Mouse (Mus musculus): ENCODE results near the gene Fam131a. TPM values are rescaled to one million over a fixed set of nuclear protein-coding genes. Genes with fewer than 3 reads are reported as not detected.

Gene Fam131a
- total RNA-seq, 2 experiments from 2014 or later = 320 to 327 TPM

DNA sequence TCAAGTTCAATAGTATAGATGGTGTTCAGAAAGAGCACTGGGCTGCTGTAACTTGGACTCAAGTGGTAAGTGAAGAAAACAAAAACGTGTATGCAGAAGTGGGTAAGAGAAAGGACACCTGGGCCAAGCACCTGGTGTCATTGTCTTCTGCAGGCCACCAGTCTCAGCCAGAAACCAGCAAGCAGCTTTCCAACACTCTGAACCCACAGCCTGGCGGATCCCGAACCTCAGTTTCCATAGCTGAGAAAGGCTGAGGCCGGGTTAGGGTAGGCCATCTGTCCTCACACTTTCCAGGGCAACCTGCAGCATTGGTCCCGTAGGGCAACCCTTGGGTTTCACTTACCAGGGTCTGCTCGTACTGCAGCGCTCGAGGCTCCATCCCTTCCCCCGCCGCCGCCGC lies 22.5 kb downstream of the Fam131a start:
- no peak for DNase-seq (ENCODE audit: low spot score in 2 of 2)

DNA sequence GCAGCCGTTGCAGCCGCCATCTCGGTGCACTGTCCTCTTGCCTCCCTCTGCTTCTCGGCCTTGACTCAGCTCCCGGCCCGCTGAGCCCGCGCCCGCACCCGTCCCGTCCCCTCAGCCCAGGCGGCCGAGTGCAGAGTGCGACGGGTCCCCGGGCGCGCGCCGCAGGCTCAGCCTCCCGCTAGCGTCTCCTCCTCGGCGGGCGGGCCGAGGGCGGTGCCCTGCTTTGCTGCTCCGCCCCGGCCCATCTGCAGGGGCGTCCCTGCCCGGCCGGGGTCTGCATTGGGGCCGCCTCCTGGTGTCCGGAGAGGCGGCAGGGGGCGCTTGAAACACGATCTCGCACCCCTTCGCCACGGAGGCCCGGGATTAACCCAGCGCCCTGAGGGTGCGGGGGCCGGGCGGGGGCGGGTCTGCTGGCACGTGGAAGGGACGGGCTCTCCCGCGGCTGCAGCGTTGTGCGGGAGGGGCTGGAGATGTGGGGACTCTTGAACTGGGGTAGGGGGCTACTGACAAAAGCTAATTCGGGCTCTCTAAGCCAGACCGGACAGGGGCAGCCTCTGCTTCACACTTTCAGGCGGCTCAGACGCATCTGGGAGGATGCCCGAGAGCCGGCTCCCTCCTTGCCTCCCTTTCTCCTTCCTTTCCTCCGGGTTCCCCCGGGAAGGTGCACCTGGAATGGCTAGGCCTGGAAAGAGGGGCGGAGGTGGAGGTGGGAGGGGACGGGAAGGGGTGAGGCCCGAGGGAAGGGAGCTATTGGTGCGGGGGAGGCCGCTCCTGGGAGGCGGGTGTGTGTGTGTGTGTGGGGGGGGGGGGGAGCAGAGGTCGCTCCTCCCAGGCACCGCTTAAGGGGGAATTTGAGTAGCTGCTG lies 23.2 kb downstream of the Fam131a start:
- peak; percentile 74 to 87 for DNase-seq (ENCODE audit: low spot score in 2 of 2)

DNA sequence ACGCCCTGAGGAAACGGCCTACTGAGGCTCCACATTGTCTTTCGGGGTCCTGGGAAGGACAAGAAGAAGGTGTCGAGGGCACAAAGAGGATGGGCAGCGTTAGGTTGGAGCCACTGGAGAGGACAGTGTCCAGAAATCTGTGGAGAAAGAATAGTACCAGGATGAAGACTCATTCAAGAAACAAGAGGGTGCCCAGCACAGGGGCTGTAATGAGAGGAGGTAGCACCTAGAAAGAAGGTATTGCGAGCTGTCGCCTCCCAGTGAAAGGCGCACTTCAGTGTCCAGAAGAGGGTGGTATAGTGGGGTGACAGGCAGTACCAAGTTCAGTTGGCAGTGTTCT lies 23.8 kb downstream of the Fam131a start:
- DNase-seq (ENCODE audit: low spot score in 2 of 2) = no peak

DNA sequence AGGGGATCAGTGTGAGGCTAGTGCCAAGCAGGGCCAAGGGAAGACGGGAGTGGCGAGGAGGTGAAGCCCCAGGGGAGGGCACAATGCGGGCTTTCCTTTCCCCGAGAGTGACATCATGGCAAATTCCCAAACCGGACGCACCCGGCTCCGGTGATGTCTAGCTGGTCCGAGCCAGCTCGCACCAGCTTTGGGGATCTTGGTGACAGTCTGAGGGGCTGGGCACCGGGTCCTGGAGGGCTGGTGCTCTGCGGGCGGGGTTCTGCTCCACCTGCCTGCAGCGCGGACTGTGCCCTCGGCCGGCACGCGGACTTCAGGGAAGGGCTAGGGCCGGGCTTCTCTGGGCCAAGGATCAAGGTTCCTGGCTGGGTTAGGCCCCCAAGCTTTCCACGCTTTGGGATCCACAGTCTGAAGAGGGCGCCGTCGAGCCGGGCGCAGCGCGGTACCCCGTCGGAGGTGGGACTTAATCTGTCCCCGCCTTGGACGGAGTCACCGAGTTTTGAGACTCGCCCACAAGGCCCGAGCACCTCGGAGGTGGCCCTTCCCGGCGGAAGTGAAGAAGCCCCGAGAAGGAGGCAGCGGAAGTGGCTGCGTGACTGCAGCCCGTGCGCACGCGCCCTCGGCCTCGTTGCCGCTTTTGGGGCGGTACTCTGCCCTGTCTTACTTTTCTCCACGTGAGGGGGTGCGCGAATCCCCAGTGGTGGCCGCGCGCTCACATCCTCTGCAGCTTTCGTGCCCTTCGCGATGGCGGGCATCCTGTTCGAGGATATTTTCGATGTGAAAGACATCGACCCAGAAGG lies 24.3 kb downstream of the Fam131a start, which contains the start of the genes Polr2h and Clcn2:
Gene Polr2h, plus strand, starts transcription at position 485 of the 797 bp plus-strand sequence.
Gene Clcn2, minus strand, starts transcription at position 566 of the 797 bp plus-strand sequence.
- DNase-seq (ENCODE audit: low spot score in 2 of 2) = peak; percentile 96

DNA sequence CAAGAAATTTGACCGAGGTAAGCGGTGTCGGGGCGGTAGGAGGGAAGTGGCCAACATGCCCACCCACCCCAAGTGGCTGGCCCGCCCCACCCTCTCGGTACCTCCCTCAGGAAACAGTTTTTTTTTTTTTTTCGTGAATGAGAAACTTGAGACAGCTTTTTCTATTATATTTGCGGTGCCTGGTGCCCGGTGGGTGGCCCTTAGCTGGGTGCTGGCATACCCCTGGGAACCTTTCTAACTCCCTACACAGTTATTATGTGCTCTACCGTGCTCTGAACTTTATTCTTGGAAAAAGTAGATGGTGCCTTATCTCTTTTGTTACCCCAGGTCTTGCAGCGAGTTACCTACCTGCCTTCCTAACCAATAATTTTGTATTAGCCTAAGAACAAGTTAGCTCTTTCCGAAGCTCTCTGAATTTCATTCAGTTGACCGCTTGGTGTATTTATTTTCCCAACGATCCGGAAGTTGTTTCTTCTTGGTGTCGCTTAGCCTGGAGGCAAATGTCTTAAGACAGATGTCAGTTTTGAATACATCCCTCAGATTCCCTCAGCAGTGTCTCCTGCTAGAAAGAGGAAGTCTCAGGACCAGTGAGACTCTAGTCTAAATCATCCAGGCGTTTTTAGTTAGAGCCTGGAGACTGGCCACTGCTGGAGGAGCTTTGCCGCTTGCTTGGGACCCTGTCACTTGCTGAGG lies 25.1 kb downstream of the Fam131a start:
- no peak for DNase-seq (ENCODE audit: low spot score in 2 of 2)

DNA sequence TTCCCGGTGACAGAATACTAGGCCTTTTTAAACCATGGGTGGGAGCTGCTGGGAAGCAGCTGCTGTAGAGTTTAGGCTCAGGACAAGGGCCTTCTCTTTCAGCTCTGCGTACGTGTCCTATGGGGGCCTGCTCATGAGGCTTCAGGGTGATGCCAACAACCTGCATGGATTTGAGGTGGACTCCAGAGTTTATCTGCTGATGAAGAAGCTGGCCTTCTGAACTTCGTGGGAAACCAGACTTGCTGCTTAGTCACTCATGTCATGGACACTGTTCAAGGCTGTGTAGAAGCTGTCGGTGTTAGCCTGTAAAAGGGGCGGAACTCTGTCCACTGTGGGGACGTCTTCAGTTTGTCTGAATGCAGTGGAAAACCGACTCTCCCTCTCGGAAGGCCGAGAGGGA lies 28.8 kb downstream of the Fam131a start:
- no peak for DNase-seq (ENCODE audit: low spot score in 2 of 2)

DNA sequence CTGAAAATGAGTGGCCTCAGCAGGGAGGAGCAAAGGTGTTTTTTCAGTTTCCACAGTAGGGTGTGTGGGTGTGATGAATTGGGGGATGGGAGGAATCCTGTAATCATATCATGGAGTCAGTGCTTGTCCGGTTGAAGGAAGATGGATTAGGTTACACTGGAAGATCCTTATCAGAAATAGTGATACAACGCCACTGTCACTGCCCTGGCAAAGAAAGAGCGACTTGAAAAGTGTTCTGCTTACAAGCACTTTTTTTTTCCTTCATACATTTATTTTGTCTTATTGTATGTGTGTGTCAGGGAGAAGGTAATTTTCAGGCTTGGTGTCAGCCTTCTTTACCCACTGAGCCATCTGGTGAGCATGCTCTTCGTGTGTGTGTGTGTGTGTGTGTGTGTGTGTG lies 29.7 kb downstream of the Fam131a start:
- no peak for DNase-seq (ENCODE audit: low spot score in 2 of 2)

DNA sequence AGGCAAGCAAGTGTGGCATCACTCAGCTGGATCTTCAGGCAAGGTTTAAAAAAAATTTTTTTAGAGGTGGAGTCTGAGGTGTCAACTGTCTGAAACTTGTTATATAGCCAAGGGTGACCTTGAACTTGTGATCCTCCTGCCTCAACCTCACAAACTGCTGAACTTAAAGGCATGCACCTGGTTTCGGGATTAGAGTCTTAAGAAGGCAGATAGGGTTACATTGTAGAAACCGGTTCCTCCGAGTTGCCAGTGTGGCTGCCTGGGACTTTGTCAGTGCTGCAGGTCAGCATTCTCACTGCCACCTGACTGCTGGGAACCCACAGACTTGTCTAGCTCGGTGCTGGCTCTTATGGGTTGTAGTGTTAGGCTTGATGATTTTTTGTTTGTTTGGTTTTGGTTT lies 30.2 kb downstream of the Fam131a start:
- DNase-seq (ENCODE audit: low spot score in 2 of 2) = no peak

DNA sequence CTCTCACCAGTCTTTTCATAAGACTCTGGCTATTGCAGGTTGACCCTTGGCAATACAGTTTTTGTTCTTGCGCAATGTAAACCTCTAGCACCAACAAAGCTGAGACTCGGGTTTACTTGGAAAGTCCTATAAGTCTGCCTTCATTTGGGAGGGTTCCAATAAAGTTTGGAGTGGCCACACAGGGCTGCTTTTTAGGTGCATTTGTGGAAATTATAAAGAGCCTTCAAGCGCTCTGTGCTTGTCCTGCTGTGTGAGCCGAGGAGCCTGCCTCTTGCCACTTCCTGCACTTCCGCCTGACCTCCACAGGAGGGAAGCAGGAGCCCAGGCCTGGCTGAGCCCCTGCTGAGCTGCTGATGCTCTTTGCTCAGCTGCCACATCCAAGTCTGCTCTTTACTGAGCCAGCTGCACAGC lies 31.3 kb downstream of the Fam131a start:
- peak in 1 of 2 experiments; percentile 34 for DNase-seq (ENCODE audit: low spot score in 2 of 2)

DNA sequence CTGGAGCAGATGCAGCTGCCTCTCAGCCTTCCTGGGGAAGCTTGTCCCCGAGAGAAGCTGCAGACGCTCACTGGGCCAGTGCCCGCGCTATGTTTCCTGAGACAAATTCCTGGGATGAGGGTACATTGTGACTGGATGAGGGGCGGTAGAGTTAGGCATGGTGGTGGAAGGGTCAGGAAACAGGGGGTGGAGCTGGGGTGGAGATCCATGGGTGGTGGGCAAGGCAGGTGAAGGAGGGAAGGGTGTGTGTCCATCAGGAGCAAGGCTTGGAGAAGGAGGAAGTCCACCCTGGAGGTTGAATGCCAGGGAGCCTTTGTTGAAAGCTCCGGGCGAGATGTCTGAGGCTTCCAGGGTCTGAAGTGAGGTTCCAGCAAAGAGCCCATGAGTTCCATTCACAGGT lies 32.3 kb downstream of the Fam131a start:
- no peak for DNase-seq (ENCODE audit: low spot score in 2 of 2)

DNA sequence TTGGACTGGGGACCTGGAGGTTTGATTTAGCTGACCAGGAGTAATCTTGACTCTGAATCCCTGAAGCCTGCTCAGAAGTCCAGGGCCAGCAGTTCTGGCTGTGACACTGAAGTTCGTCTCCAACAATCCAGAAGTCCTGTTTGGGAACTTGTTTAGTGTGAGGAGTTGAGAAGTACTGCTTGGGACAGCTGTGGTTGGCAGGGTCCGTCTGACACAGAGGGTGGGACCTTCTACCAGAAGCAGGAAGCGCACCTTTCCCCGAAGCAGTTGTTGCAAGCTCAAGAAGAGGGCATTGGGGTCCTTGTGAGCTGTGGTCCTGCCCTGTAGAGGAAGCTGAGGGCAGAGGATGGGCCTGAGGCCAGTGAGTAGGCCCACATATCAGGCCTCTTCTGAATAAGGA lies 32.7 kb downstream of the Fam131a start:
- DNase-seq (ENCODE audit: low spot score in 2 of 2) = no peak

DNA sequence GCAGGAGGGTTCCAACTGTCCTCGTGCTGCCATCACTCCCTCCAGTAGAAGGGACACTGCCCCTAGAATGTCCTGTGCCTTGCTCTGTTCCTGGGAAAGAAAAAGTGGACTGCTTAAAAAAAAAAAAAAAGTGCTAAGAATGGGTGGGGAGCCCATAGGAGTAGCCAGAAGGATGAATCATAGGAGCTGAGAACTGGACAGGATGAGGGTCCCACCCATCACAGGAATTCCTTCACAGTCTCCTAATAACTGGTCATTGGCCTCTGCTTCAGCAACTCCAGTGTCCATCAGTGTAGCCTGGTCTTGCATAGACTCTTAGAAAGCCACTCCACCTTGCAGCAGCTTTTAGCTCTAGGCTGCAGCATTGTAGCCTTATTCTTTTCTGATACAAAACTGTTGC lies 33.3 kb downstream of the Fam131a start:
- DNase-seq (ENCODE audit: low spot score in 2 of 2) = no peak

DNA sequence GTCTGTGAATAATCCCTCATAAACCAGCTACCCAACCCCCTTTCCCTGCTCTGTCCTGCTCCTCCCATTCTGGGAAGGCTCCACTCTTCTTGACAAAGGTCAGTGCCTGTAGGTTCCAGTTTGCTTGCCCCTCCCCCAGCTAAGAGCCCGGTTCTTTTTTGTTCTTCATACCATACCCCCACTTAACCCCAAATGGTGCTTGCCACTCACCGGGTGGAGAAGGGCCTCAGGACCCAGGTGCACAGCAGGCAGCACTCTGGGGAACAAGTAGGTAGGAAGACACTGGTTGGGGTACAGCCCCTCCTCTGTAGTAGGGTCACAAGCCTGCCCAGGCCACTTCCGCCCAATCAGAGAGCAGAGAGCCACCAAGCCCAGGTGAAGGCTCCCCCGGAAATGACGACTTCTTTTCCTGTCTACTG lies 37.3 kb downstream of the Fam131a start:
- no peak for DNase-seq (ENCODE audit: low spot score in 2 of 2)

DNA sequence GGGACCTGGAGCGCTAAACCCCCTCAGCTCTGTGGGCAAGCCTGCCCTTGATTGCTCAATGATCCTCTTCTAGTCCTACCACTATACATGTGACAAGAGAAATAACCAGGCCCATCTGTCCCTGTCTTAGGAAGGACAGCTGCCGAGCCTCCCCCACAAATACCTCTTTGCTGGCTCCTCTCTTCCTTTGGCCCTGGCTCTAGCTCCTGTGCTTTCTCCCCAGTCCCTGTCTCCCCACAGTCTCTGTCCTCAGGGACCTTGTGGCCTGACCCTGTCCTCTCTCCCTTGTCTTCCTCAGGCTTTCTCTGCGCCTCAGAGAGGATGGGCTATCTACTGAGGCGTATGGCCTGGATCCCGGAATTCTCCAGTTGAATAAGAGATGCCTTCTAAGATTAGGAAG lies 38.6 kb downstream of the Fam131a start:
- peak; percentile 49 to 57 for DNase-seq (ENCODE audit: low spot score in 2 of 2)

DNA sequence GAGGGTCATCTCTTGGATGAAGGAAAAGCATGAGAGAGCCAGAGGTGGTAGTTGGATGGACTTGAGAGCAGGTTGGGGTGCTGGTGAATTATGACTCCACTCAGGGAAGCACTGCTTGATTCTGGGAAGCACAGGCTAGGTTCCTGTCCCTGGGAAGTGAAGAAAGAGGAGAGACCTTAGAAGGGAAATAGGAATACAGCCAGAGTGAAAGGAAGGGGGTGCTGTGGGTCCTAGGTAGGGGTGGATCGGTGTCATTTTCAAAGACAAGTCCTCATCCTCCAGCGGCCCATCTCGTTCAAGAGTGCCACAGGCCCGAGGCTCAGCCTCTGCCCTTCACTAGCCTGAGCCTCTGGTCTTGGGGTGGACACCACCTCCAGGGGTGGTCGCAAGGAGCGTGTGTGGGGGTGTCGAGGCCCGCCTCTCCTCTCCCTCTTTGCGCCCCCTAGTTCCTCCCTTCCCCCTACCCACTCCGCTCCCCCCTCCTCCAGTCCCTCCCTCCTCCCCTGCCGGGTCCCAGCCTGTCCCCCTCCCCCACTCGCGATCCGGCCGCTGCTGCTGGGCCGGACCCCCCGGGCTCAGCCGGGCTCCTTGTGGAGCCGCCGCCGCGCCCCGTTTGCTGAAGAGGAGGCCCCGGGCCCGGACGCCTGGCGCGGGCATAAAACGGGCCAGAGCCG lies 39.3 kb downstream of the Fam131a start:
- peak in 1 of 2 experiments; percentile 24 for DNase-seq (ENCODE audit: low spot score in 2 of 2)

DNA sequence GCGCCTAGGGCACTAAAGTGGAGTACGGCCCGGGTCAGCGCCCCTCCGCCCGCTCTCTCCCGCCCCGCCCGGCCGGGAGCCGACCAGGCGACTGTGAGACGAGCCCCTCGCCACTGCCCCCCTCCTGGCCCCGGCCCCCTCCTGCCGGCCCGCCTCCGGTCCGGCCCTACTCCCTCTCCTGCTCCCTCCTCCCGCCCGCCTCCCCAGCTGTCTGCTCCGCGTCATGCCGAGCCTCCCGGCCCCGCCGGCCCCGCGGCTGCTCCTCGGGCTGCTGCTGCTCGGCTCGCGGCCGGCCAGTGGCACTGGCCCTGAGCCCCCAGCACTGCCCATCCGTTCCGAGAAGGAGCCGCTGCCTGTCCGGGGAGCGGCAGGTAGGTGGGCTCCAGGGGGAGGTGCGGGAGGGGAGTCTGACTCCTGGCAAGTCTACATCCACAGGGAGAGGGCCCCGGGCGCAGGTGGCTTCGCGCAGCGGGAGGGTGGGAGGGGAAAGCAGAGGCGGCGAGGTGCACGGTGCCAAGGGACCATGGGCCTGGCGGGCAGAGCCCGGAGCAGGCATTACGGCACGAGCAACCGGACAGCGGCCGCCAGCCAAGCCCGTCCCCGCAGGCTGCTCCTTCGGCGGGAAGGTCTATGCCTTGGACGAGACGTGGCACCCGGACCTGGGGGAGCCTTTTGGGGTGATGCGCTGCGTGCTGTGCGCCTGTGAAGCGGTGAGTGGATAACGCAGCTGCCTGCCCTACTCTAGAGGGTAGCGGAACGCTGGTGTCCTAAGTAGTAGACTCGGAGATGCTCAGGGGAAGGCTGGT lies 40.1 kb downstream of the Fam131a start, which contains the start of gene Chrd:
Gene Chrd, plus strand, starts transcription at position 203 of the 806 bp plus-strand sequence.
- peak; percentile 56 to 77 for DNase-seq (ENCODE audit: low spot score in 2 of 2)

DNA sequence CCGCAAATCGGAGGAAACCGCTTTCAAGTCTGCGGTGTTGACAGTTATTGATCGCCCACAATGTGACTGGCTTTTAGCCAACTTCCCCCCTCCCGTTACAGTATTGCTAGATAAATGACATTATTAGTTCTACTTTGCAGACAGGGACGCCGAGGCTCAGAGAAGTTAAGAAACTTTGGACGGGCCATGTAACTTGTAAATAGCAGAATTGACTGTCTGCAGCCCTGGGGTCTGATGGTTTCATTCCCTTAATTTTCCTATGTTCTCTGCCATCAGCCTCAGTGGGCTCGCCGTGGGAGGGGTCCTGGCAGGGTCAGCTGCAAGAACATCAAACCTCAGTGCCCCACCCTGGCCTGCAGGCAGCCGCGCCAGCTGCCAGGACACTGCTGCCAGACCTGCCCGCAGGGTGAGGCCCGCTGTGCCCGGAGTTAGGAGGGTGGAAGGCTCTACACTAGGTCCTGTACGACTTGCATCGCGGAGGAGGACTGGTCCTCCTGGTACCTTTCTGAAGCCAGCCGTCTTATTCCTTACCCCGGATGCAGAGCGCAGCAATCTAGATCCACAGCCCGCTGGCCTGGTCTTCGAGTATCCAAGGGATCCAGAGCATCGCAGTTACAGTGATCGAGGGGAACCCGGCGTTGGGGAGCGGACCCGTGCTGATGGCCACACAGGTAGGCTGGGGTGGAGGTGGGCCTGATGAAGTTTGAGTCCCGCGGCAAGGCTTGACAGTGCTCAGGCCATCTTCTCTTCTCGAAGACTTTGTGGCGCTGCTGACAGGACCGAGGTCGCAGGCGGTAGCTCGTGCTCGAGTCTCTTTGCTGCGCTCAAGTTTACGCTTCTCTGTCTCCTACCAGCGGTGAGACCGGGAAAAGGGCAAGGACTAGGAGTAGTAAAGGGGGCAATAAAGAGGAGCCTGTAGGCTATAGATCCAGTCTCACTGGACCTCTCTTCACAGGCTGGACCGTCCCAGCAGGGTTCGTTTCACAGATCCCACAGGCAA lies 41.0 kb downstream of the Fam131a start, which contains the start of gene Thpo:
Gene Thpo, minus strand, starts transcription at position 781 of the 1,000 bp plus-strand sequence.
- DNase-seq (ENCODE audit: low spot score in 2 of 2) = peak in 1 of 2 experiments; percentile 30

DNA sequence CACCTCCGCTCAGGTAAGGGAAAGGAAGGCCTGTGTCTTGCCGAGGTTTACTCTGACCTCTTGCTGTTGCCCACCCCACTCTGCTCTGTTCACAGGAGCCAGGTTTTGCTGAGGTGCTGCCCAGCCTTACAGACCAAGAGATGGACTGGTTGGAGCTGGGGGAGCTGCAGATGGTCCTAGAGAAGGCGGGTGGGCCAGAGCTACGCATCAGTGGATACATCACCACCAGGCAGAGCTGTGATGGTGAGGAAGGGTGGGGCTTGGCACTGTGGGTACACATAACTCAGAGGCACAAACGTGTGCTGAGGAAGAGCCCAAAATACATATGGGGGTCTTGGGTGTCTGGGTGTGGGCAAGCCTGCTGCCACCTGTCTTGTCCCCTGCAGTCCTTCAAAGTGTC lies 42.6 kb downstream of the Fam131a start:
- DNase-seq (ENCODE audit: low spot score in 2 of 2) = no peak

DNA sequence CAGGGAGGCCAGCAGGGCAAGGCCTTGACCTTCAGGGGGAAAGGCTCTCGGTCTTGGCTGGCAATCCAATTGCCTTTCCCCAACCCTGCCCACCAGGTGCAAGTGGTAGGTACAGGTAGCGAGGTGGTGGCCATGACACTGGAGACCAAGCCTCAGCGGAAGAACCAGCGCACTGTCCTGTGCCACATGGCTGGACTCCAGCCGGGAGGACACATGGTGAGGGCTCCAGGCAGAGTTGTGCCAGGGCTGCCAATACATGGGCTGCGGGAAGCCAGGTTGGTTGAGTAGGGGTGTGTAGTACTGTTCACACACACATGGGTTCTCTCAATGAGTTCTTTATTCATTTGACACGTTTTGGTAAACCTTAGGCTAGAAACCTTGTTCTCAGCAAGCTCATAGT lies 43.1 kb downstream of the Fam131a start:
- no peak for DNase-seq (ENCODE audit: low spot score in 2 of 2)
